Mouse (Mus musculus) embryonic facial prominence, embryonic 11.5 days (tissue): Measurements from ENCODE around the gene Gm49450. TPM values are rescaled to one million over a fixed set of nuclear protein-coding genes. Genes with fewer than 3 reads are reported as not detected.
"Not testable (repeated sequence)": the region's sequence is repeated elsewhere in the genome, so short reads cannot be mapped to it uniquely, and the experiment has no call there.

Experiments used
- ATAC-seq: fragments of 200-750 bp; cut with Nextera tagmentation; replicated peaks from 2 replicates; pipeline ENCODE4 v1.8.0; 2017; ENCODE audit warnings: low read depth; ENCODE audit not compliant: insufficient number of reproducible peaks, low FRiP score, low TSS enrichment
- DNase-seq: peaks from one replicate; pipeline ENCODE4 v3.0.0-alpha.2; 2015; ENCODE audit warnings: low spot score
- H3K27ac ChIP-seq: fragments of 300-500 bp; sonication (generic); replicated peaks from 2 replicates; pipeline ENCODE4 v1.5.1; 2014; ENCODE audit warnings: mild to moderate bottlenecking, low read depth, low read length, control low read depth
- H3K27me3 ChIP-seq: fragments of 300-500 bp; sonication (generic); 2 replicates; pipeline ENCODE4 v1.6.1; 2014; ENCODE audit warnings: mild to moderate bottlenecking, low read length, moderate library complexity, mixed read lengths; ENCODE audit not compliant: control insufficient read depth, insufficient read depth
- H3K36me3 ChIP-seq: fragments of 300-500 bp; sonication (generic); replicated peaks from 2 replicates; pipeline ENCODE4 v1.6.1; 2014; ENCODE audit warnings: low read depth, mild to moderate bottlenecking, low read length, moderate library complexity, mixed read lengths; ENCODE audit not compliant: control insufficient read depth, insufficient read depth
- H3K4me1 ChIP-seq: fragments of 300-500 bp; sonication (generic); 2 replicates; pipeline ENCODE4 v1.6.1; 2014; ENCODE audit warnings: low read length, mixed read lengths; ENCODE audit not compliant: control insufficient read depth, insufficient read depth
- H3K4me2 ChIP-seq: fragments of 300-500 bp; sonication (generic); 2 replicates; pipeline ENCODE4 v1.6.1; 2014; ENCODE audit warnings: low read depth, mild to moderate bottlenecking, control low read depth, low read length, moderate library complexity
- H3K4me3 ChIP-seq: fragments of 300-500 bp; sonication (generic); 2 replicates; pipeline ENCODE4 v1.5.1; 2014; ENCODE audit warnings: low read depth, low read length, control low read depth
- H3K9ac ChIP-seq: fragments of 300-500 bp; sonication (generic); replicated peaks from 2 replicates; pipeline ENCODE4 v1.6.1; 2014; ENCODE audit warnings: mild to moderate bottlenecking, control low read depth, low read length
- H3K9me3 ChIP-seq: fragments of 300-500 bp; sonication (generic); replicated peaks from 2 replicates; pipeline ENCODE4 v1.6.1; 2016; ENCODE audit warnings: mild to moderate bottlenecking, low read length, inconsistent platforms, mixed read lengths; ENCODE audit not compliant: control insufficient read depth
- WGBS: fragments of 180-500 bp; shearing (Covaris S2); extraction: QIAGEN DNeasy Blood & Tissue Kit; methylation state at CpG from one replicate; pipeline ENCODE4 v1.1.7; 2014; 5-methylcytosine and 5-hydroxymethylcytosine counted together
- polyA plus RNA-seq: library from polyadenylated mRNA; unstranded; fragments of >200 nt; fragmentation: Nextera tagmentation; extraction: Ambion mirVana; gene quantifications from 2 replicates; pipeline ENCODE4 v1.2.1, GENCODE M21; 2014

The Gm49450 gene
- polyA plus RNA-seq, 1 experiment from 2014 or later = not detected

GRCm38 (mm10) chr15:98980012-98980614, 26.8 kb upstream of the Gm49450 start:
- WGBS = 29% methylated on average over 7 of the region's 7 CpGs
- no peaks in the 10 kb centered on the region for H3K9me3 ChIP-seq
- no peaks in the 10 kb centered on the region for H3K27me3 ChIP-seq
- no peaks in the 10 kb centered on the region for H3K36me3 ChIP-seq
- no peak overlapping the region for H3K4me2 ChIP-seq
- ATAC-seq (no peak), DNase-seq (no peak)
- no peak overlapping the region for H3K9ac ChIP-seq
- H3K4me3 ChIP-seq = no peak overlapping the region
- no peak overlapping the region for H3K27ac ChIP-seq
- peaks cover 7% of the 10 kb centered on the region for H3K4me1 ChIP-seq

DNA sequence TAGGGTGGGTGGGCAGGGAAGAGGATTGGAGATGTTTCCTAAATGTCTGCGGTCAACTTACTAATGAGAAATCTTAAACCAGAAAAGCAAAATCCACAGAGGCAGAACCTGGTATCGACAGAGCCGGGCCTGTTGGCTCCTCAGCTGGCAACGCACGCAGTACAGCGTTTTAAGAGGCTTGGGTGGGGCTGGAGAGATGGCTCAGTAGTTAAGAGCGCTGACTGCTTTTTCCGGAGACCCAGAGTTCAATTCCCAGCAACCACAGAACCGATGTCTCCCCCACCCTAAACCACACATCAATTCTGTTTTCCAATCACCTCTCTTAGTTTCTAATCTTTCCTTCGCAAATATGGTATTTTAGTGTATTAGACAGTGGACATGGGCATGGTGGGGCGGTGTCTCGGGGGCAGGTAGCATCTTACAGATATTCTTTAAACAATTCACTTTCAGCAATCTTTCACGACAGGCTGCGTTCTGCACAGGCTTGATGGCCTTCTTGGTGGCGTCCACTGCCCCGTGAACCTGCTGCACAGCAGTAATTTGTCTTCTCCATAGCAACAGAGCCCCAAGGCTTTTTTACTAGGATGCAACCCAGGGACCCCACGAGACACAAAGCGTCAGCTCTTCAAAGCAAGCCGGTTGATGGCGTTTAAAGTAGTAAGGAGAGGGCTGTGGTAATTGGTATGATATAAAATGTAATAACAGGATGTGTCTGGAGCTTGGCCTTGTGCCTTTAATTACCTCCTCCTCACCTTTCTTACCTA, 25.2 kb upstream of the Gm49450 start:
- H3K4me3 ChIP-seq = no peak overlapping the region
- H3K27ac ChIP-seq = no peak overlapping the region; the same call in 1 of the 2 replicates
- WGBS = 56% methylated on average over 20 of the region's 20 CpGs
- H3K4me1 ChIP-seq = peaks cover 7% of the 10 kb centered on the region
- no peak overlapping the region for H3K9ac ChIP-seq
- no peak for ATAC-seq
- DNase-seq = no peak
- no peak overlapping the region for H3K4me2 ChIP-seq
- no peaks in the 10 kb centered on the region for H3K27me3 ChIP-seq
- H3K36me3 ChIP-seq = no peaks in the 10 kb centered on the region
- H3K9me3 ChIP-seq = no peaks in the 10 kb centered on the region

DNA sequence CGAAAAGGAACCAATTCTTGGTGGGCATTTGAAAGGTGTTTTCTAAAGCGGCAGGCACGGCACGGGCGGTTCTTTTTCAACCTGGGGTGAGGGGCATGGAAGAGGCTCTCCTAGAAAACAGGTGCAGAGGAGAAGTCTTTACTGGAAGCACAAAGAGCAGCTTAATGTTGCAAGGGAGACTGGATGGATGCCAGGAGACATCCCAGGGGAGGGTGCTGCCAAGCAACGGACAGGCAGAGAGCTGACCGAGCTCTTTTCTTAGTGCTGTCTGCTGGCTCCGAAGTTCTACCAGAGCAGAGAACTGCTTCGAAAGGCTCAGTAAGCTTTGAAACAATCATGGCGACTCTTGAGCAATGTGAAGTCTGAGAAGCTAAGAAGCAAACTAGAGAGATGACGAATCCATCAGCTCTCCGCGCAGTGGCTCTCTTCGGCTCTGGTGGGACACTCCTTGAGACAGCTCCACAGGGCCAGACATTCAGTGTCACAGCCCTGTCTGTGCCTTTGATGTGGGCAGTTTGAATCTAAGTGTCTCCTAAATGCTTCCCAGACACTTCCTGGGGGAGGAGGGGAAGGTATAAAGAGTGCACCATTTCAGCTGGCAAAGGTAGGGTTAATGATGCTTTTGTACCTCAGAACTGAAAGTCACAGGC, 24.5 kb upstream of the Gm49450 start:
- Histone ChIP-seq H3K4me3 (no peak overlapping the region), H3K27me3 (no peaks in the 10 kb centered on the region), H3K36me3 (no peaks in the 10 kb centered on the region), H3K4me2 (no peak overlapping the region), H3K4me1 (peaks cover 7% of the 10 kb centered on the region), H3K9me3 (no peaks in the 10 kb centered on the region), H3K27ac (peak overlapping the region; percentile 44; the same call in 1 of the 2 replicates), H3K9ac (no peak overlapping the region; the same call in 1 of the 2 replicates)
- WGBS = 64% methylated on average over 14 of the region's 14 CpGs
- DNase-seq (peak; percentile 51), ATAC-seq (no peak)

DNA sequence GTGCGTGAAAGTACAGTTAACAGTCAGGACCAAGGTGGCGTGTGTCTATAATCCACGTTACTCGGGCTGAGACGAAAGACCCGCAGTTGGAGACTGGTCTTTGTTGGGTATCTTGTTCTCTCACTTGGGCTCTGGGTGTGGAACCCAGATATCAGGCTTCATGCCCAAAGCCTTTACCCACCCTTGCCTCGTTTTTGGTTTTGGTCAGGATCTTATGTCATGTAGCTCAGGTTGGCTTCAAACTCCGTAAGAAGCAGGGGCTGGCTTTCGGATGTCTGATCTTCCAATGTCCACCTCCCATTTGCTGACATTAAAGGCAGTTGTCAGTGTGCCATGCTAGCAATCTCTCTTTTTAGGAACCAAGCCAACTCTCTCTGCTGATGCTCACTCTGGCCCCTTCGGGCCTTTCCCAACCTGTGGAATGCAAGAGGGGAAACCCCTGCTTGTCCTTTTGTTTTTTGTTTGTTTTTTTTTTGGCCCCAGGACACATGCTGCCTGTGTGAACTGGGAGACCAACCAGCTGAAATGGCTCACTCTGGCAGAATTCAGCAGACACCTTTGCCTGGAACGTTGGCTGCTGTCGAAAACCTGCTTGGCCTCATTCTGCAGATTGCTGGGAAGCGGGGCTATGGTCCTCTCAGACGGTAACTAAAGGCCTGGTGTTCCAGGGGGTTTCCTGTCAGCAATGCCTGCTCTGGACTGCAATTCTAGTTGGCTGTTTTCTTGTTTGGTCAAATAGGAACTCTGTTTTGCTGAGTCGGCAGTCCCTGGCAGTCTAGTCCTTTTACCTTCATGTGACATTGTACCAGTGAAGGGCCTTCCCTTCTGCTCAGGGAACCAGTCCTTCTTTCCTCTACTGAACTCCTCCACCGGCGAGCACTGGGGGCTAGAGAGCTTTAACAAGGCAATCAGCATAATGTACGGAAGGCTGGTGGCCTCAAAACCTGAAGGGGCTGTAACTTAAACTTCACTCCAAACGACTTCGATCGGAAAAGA, 23.7 kb upstream of the Gm49450 start:
- 71% methylated on average over 21 of the region's 21 CpGs for WGBS
- Histone ChIP-seq H3K36me3 (no peaks in the 10 kb centered on the region), H3K9me3 (no peaks in the 10 kb centered on the region), H3K4me1 (peaks cover 7% of the 10 kb centered on the region), H3K4me2 (no peak overlapping the region), H3K4me3 (no peak overlapping the region), H3K9ac (no peak overlapping the region), H3K27ac (peak overlapping the region; percentile 43; the same call in 1 of the 2 replicates), H3K27me3 (no peaks in the 10 kb centered on the region)
- no peak for DNase-seq
- ATAC-seq = no peak

DNA sequence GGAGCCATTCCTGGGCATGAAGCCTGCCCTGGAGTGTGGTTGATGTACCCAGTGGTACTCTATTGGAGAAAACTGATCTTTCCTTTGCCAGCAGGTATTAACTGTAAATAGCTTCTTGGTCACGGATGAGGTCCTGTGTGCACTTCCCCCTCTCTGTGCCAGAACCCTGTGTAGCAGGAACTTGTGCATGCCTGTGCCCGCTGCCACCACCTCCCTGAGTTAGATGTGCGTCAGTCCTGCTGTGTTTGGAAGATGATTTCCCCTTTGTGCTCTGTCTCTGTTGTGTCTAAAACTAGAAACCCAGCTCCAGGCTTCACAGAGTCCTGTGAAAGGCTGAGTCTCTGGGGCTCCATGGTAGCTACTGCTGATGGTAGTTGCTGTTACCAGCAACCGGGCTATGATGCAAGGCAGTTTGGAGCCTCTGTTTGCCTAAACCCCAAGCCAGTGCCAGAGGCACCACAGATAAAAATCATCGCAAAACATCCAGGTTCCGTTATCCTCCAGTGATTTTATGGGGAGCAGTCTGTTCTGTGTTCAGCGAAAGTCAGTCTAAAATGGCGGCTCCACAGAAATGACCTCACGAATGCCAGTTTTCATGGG, 19.8 kb upstream of the Gm49450 start:
- DNase-seq (no peak), ATAC-seq (no peak)
- no peak overlapping the region for H3K4me3 ChIP-seq
- H3K9me3 ChIP-seq = no peaks in the 10 kb centered on the region
- H3K36me3 ChIP-seq = no peaks in the 10 kb centered on the region
- no peak overlapping the region for H3K4me2 ChIP-seq
- H3K27ac ChIP-seq = no peak overlapping the region
- H3K4me1 ChIP-seq = peaks cover 10% of the 10 kb centered on the region
- WGBS = 87% methylated on average over 9 of the region's 9 CpGs
- no peak overlapping the region for H3K9ac ChIP-seq
- H3K27me3 ChIP-seq = no peaks in the 10 kb centered on the region

DNA sequence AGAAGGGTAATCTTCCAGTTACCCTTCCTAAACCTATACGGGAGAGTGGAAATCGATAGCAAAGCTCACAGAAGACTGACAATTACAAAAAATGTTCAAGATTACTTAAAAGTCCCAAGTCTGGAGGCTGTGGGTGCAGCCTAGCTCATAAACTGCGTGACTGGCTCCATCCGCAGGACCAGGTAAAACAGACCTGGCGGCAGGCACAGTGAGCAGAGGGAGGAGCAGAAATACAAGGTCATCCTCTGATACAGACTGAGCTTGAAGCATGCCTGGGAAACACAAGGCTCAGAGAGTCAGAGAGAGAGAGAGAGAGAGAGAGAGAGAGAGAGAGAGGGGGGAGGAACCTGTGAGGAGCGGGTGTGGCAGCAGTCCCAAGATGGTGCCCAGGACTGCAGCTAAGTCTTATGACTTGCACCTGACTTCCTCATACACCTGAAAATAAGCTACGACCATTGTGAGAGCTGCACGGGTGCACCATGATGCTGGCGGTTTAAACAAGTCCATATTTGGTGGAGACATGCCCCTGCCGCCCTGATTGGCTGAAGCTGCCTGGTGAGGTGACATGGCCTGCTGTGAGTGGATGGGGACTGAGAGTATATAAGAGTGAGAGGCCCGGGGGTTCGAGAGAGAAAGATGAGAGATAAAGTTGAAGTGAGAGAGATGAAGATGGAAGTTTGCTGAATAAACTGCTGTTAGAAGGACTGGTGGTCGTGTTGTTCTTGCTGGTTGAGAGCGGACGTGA, 18.4 kb upstream of the Gm49450 start:
- not testable (repeated sequence) for H3K4me2 ChIP-seq, H3K36me3 ChIP-seq, ATAC-seq, H3K9ac ChIP-seq, H3K4me1 ChIP-seq, DNase-seq, H3K9me3 ChIP-seq, H3K27me3 ChIP-seq, H3K4me3 ChIP-seq
- H3K27ac ChIP-seq = 0 out of 2 replicates have a peak overlapping the region, but pooled peaks have one; percentile 44
- WGBS = 77% methylated on average over 15 of the region's 15 CpGs

- WGBS = 44% methylated on average over 4 of the region's 4 CpGs
- no peak overlapping the region for H3K9ac ChIP-seq
- H3K9me3 ChIP-seq = no peaks in the 10 kb centered on the region
- 0 out of 2 replicates have a peak overlapping the region, but pooled peaks have one; percentile 44 for H3K27ac ChIP-seq
- peaks cover 3% of the 10 kb centered on the region; the same call in 1 of the 2 replicates for H3K4me1 ChIP-seq
- H3K36me3 ChIP-seq = no peaks in the 10 kb centered on the region
- no peaks in the 10 kb centered on the region for H3K27me3 ChIP-seq
- H3K4me3 ChIP-seq = no peak overlapping the region
- DNase-seq (peak; percentile 49), ATAC-seq (no peak)
- H3K4me2 ChIP-seq = no peak overlapping the region
Observed at GRCm38 (mm10) chr15:98971111-98971510, 17.8 kb upstream of the Gm49450 start.
